Mouse (Mus musculus): ENCODE measurements around the gene Cx3cr1.

- TF ChIP-seq CTCF (IDR thresholded peaks at IDR 0.05; ENCODE audit: low read depth, low read length) (no peak), POLR2A (IDR thresholded peaks at IDR 0.05; ENCODE audit: borderline replicate concordance, low read depth, low read length) (no peak)
These were observed 89.9 kb downstream of the Cx3cr1 start for GRCm38 (mm10) chr9:119979749-119980148.

Measured in bone marrow macrophage, adult 2 months (primary cell).